Mouse (Mus musculus): ENCODE measurements around the gene Dcxr.

The Dcxr gene

GRCm38 (mm10) chr11:120731858-120732680, 5.0 kb upstream of the Dcxr start, which contains the start of gene Cbr2:
Cbr2 (minus strand) TSS chr11:120732114.
- TF ChIP-seq GATA4 (IDR thresholded peaks at IDR 0.05; ENCODE audit: insufficient replicate concordance, low read length): no peak

DNA sequence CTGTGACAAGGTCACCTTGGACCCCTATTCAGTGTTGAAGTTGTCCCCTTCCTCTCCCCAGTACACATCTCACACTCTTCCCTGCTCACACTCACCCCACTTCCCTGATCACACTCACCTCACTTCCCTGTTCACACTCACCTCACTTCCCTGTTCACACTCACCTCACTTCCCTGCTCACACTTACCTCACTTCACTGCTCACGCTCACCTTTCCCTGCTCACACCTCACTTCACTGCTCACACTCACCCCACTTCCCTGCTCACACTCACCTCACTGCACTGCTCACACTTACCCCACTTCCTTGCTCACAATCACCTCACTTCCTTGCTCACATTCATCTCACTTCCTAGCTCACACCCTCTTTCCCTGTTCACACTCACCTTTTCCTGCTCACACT, 4.3 kb upstream of the Dcxr start:
- TF ChIP-seq GATA4 (IDR thresholded peaks at IDR 0.05; ENCODE audit: insufficient replicate concordance, low read length): no peak

GRCm38 (mm10) chr11:120730331-120730870, 3.3 kb upstream of the Dcxr start:
- TF ChIP-seq GATA4 (IDR thresholded peaks at IDR 0.05; ENCODE audit: insufficient replicate concordance, low read length): no peak

DNA sequence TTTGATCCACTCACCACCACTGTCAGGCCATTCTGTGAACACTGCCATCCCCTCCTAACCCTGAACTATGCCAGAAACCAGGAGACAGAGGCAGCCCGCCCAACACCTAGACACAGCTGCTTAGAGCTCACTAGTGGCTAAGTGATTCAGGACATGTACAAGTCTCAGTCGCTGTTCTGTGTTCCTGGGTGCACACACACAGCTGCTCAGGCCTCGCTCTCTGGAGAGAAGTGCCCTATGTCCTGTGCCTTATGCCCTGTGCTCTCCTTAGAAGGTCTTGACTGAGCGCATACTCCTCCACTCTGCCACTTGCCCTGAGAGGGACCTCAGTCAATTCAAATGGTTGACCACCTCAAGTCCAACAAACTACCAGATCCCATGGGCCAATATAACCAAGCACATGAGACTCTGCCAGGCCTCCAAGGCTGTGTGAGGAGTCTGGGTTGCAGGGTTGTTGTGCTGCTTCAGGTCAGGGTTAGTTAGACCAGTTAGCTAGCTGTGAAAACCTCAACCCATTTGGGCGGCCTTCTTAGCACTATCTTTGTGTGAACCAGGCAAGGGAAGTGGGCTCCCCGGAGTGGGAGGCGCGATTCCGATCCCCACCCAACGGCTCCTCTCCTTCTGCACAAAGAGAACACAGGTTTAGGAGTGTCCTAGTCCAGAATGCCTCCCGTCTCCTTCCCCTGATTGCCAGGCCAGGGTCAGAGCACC, 1.6 kb upstream of the Dcxr start:
- TF ChIP-seq GATA4 (IDR thresholded peaks at IDR 0.05; ENCODE audit: insufficient replicate concordance, low read length): no peak

- no peak for TF ChIP-seq GATA4 (IDR thresholded peaks at IDR 0.05; ENCODE audit: insufficient replicate concordance, low read length)
Measured at GRCm38 (mm10) chr11:120727564-120727963, 483 bp upstream of the Dcxr start.

GRCm38 (mm10) chr11:120726243-120727168, 575 bp downstream of the Dcxr start:
- no peak for TF ChIP-seq GATA4 (IDR thresholded peaks at IDR 0.05; ENCODE audit: insufficient replicate concordance, low read length)

DNA sequence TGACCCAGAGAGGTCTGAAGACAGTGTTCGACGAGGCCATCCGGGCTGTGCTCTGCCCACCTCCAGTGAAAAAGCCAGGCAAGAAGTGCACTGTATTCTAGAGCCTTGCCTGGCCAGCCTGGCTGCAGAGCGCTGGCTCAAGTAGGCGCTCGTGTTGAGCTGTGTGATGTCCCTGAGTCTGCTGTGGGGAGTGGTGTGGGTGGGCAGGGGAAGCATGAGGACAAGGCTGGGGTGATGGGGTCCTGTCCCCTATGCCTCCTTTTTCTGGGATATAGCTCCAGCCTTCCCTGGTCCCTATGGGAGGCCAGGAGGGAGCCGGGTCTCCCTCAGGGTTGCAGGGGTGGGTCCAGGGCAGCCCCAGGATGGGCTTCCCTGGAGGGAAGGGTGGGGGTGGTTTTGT, 3.6 kb downstream of the Dcxr start:
- TF ChIP-seq GATA4 (IDR thresholded peaks at IDR 0.05; ENCODE audit: insufficient replicate concordance, low read length): no peak

GRCm38 (mm10) chr11:120722761-120723382, 4.2 kb downstream of the Dcxr start:
- no peak for TF ChIP-seq GATA4 (IDR thresholded peaks at IDR 0.05; ENCODE audit: insufficient replicate concordance, low read length)

GRCm38 (mm10) chr11:120722067-120722630, 4.9 kb downstream of the Dcxr start:
- no peak for TF ChIP-seq GATA4 (IDR thresholded peaks at IDR 0.05; ENCODE audit: insufficient replicate concordance, low read length)

DNA sequence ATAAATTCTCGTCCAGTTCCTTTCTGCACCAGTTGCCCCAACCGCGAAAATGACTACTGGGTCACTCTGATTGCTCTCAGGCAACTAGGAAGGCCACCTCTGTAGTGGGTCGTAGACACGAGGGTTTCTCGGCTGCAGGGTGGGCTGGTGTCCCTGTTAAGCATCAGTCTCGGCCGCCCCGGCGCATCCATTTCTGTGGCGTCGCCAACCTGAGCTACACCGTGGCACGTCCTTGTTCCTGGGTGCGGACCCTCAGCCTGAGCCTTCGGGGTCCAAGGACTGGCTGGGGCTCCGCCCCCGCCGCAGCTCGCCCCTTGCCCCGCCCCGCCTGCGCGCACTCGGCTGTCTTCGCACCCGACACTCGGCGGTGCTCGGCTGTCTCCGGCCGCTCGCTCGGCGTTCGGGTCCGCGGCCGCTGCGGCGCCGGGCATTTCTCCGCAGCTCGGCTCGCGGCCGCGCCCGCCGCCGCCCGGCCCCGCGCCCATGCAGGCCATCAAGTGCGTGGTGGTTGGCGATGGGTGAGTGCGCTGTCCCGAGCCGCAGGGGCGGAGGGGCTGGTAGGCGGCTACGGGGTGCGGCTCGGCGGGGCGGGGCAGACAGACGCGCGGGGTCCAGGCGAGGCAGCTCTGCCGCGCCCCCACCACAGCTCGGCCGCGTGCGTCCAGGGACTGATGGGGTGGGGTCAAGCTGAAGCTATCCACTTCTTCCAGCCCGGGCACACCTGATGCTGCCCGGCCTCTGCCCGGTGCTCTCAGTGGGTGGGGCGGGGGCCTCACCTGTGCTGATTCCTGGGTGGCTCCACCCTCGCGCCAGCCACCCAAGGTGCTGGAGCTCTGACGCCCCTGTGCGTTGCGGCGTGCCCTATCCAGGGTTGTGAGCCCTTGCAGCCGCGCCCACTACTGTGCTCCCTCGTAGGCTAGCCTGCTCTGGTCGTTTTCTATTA, 5.7 kb downstream of the Dcxr start, which contains the start of gene Rac3:
TSS of gene Rac3 (plus strand) at position 347 of the 943 bp plus-strand sequence.
- no peak for TF ChIP-seq GATA4 (IDR thresholded peaks at IDR 0.05; ENCODE audit: insufficient replicate concordance, low read length)

- no peak for TF ChIP-seq GATA4 (IDR thresholded peaks at IDR 0.05; ENCODE audit: insufficient replicate concordance, low read length)
Measured at GRCm38 (mm10) chr11:120720450-120720849, 6.6 kb downstream of the Dcxr start.

DNA sequence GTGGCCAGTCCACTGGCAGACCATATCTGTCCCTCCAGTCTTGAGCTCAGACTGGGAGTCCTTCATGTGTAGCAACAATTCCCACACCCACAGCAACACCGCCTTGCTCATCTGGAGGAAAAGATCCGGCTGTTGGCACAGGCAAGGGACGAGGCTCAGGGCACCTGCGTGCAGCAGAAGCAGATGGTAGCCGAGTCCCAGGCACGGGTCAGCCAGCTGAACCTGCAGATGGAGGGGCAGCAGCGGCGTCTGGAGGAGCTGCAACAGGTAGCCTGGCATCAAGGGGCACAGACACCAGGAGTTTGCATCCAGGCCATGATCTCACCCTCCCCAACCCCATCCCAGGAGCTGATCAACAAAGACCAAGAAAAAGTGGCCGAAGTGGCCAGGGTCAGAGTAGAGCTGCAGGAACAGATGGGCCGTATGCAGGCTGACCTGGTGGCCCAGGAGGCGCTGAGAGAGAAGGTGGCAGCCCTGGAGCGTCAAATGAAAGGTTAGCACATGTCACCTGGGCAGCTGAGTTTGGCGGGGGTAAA, 7.2 kb downstream of the Dcxr start:
- no peak for TF ChIP-seq GATA4 (IDR thresholded peaks at IDR 0.05; ENCODE audit: insufficient replicate concordance, low read length)

DNA sequence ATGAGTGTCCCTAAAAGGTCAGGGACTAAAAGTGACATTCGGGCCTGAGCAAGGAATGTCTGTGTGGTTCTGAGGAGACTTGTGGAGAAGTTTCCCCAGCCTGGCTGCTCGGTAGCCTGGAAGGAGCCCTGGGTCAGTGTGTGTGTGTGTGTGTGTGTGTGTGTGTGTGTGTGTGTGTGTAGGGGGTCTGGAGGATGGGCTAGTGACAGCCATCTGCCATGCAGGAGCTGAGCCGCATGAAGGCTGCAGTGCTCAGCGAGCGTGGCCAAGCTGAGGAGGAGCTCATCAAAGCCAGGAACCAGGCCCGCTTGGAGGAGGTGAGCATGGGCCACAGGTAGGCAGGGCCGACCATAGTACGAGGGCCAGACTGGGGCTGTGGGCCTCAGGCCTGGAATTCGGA, 7.8 kb downstream of the Dcxr start:
- TF ChIP-seq GATA4 (IDR thresholded peaks at IDR 0.05; ENCODE audit: insufficient replicate concordance, low read length): no peak
